Mouse (Mus musculus) gastrocnemius, adult 18-20 months (tissue): ENCODE measurements around the gene Pygb. TPM values are rescaled to one million over a fixed set of nuclear protein-coding genes. Genes with fewer than 3 reads are reported as not detected.
A peak's percentile ranks its signal among the peaks of the same experiment; 100 is the strongest.

ENCODE experiments used
- DNase-seq: peaks from one replicate; pipeline ENCODE4 v3.0.0; 2021; ENCODE audit warnings: low spot score
- long read RNA-seq, 2 experiments: library from polyadenylated mRNA; stranded (forward); transcript quantifications; one replicate each; pipeline ENCODE4 v2.0.0; 2021
- total RNA-seq, 2 experiments: library from RNA; stranded (reverse); gene quantifications; 2 replicates each; pipeline ENCODE4 v1.2.3; 2021

Pygb gene
- total RNA-seq: 1 to 10 TPM; 4.5 to 5.5 TPM
- long read RNA-seq, experiment 1, transcript Pygb-201 (20 exons, 3,909 nt): major isoform, 5 of 6 reads
- long read RNA-seq, experiment 1, partial matches to known transcripts: 0 of 6 reads
- long read RNA-seq, experiment 1, other reads (novel, unspliced or antisense): 1 of 6 reads
- long read RNA-seq, experiment 2, partial matches to known transcripts: 1 of 5 reads
- long read RNA-seq, experiment 2, other reads (novel, unspliced or antisense): 0 of 5 reads

GRCm38 (mm10) chr2:150786251-150787180, at the start of gene Pygb:
TSS of gene Pygb (plus strand) at chr2:150786735.
- peak; percentile 79 for DNase-seq

- DNase-seq: no peak
Observed at GRCm38 (mm10) chr2:150737881-150738280, 48.7 kb upstream of the Pygb start.

- DNase-seq: no peak
Observed at GRCm38 (mm10) chr2:150740145-150740841, 46.2 kb upstream of the Pygb start.

GRCm38 (mm10) chr2:150741405-150741804, 45.1 kb upstream of the Pygb start:
- no peak for DNase-seq

- DNase-seq: no peak
Observed at GRCm38 (mm10) chr2:150745016-150745415, 41.5 kb upstream of the Pygb start.

- peak; percentile 96 for DNase-seq
Observed at GRCm38 (mm10) chr2:150748854-150749253, 37.7 kb upstream of the Pygb start, which contains the start of gene Entpd6. TSS of gene Entpd6 (plus strand) at chr2:150749042.

- peak; percentile 13 for DNase-seq
Observed at GRCm38 (mm10) chr2:150749283-150749682, 37.3 kb upstream of the Pygb start.

GRCm38 (mm10) chr2:150750129-150750979, 36.2 kb upstream of the Pygb start:
- no peak for DNase-seq

GRCm38 (mm10) chr2:150755016-150755415, 31.5 kb upstream of the Pygb start:
- no peak for DNase-seq

GRCm38 (mm10) chr2:150761476-150761875, 25.1 kb upstream of the Pygb start:
- no peak for DNase-seq

- no peak for DNase-seq
Observed at GRCm38 (mm10) chr2:150765619-150766018, 20.9 kb upstream of the Pygb start.

- DNase-seq: no peak
Observed at GRCm38 (mm10) chr2:150766083-150766862, 20.3 kb upstream of the Pygb start.

- DNase-seq: no peak
Observed at GRCm38 (mm10) chr2:150768678-150769077, 17.9 kb upstream of the Pygb start.

GRCm38 (mm10) chr2:150770747-150771146, 15.8 kb upstream of the Pygb start:
- DNase-seq: no peak

- no peak for DNase-seq
Observed at GRCm38 (mm10) chr2:150771169-150771568, 15.4 kb upstream of the Pygb start.

- no peak for DNase-seq
Observed at GRCm38 (mm10) chr2:150771996-150772395, 14.5 kb upstream of the Pygb start.

GRCm38 (mm10) chr2:150772466-150773119, 13.9 kb upstream of the Pygb start:
- DNase-seq: no peak

- DNase-seq: no peak
Observed at GRCm38 (mm10) chr2:150782801-150783200, 3.7 kb upstream of the Pygb start.

GRCm38 (mm10) chr2:150787234-150787771, 768 bp downstream of the Pygb start:
- DNase-seq: no peak
